Mouse (Mus musculus) heart, adult 2 months (tissue): ENCODE measurements around the gene Ky.

ENCODE experiments used
- CTCF ChIP-seq: fragments of 200-600 bp; IDR thresholded peaks from 2 replicates; pipeline ENCODE4 v1.8.1; 2022; ENCODE audit warnings: antibody characterized with exemption, mild to moderate bottlenecking, moderate library complexity
- EP300 ChIP-seq: fragments of 200-500 bp; IDR thresholded peaks from 2 replicates; pipeline ENCODE4 v1.6.1; 2011; ENCODE audit warnings: low read depth, low read length, control low read depth; ENCODE audit not compliant: insufficient read depth
- POLR2A ChIP-seq: fragments of 200-500 bp; IDR thresholded peaks from 2 replicates; pipeline ENCODE4 v1.6.1; 2011; ENCODE audit warnings: mild to moderate bottlenecking, low read depth, low read length, control low read depth; ENCODE audit not compliant: insufficient read depth

- TF ChIP-seq EP300 (0 out of 2 replicates have a peak, but pooled peaks have one; percentile 21), CTCF (peak; percentile 99), POLR2A (no peak)
Observed at GRCm38 (mm10) chr9:102544773-102545366, 39.3 kb downstream of the Ky start.
